Mouse (Mus musculus): ENCODE data around the gene D3Ertd254e.
A peak's percentile ranks its signal among the peaks of the same experiment; 100 is the strongest.
"Not testable (repeated sequence)": the region's sequence is repeated elsewhere in the genome, so short reads cannot be mapped to it uniquely, and the experiment has no call there.

The D3Ertd254e gene

GRCm38 (mm10) chr3:36150934-36151686 lies at the start of gene D3Ertd254e:
TSS of gene D3Ertd254e (plus strand) at chr3:36151017.
- DNase-seq (ENCODE audit: low read depth, low spot score): peak; percentile 98

- DNase-seq (ENCODE audit: low read depth, low spot score): no peak
These were observed 34.7 kb upstream of the D3Ertd254e start for GRCm38 (mm10) chr3:36116076-36116475.

- no peak for DNase-seq (ENCODE audit: low read depth, low spot score)
These were observed 30.9 kb upstream of the D3Ertd254e start for GRCm38 (mm10) chr3:36119684-36120548.

GRCm38 (mm10) chr3:36126176-36126575 lies 24.6 kb upstream of the D3Ertd254e start:
- not testable (repeated sequence) for DNase-seq (ENCODE audit: low read depth, low spot score)

- DNase-seq (ENCODE audit: low read depth, low spot score): no peak
These were observed 14.7 kb upstream of the D3Ertd254e start for GRCm38 (mm10) chr3:36136152-36136551.

GRCm38 (mm10) chr3:36137560-36137959 lies 13.3 kb upstream of the D3Ertd254e start:
- DNase-seq (ENCODE audit: low read depth, low spot score): peak; percentile 24

- DNase-seq (ENCODE audit: low read depth, low spot score): no peak
These were observed 12.6 kb upstream of the D3Ertd254e start for GRCm38 (mm10) chr3:36138171-36138660.

GRCm38 (mm10) chr3:36138996-36139395 lies 11.8 kb upstream of the D3Ertd254e start:
- DNase-seq (ENCODE audit: low read depth, low spot score): no peak

GRCm38 (mm10) chr3:36150537-36150933 lies 282 bp upstream of the D3Ertd254e start:
- no peak for DNase-seq (ENCODE audit: low read depth, low spot score)

- peak; percentile 13 for DNase-seq (ENCODE audit: low read depth, low spot score)
These were observed 4.5 kb downstream of the D3Ertd254e start for GRCm38 (mm10) chr3:36155268-36155667.

- DNase-seq (ENCODE audit: low read depth, low spot score): no peak
These were observed 19.9 kb downstream of the D3Ertd254e start for GRCm38 (mm10) chr3:36170670-36171210.

- peak; percentile 65 for DNase-seq (ENCODE audit: low read depth, low spot score)
These were observed 20.5 kb downstream of the D3Ertd254e start for GRCm38 (mm10) chr3:36171348-36171747.

- no peak for DNase-seq (ENCODE audit: low read depth, low spot score)
These were observed 22.9 kb downstream of the D3Ertd254e start for GRCm38 (mm10) chr3:36173761-36174160.

- DNase-seq (ENCODE audit: low read depth, low spot score): peak; percentile 79
These were observed 30.7 kb downstream of the D3Ertd254e start for GRCm38 (mm10) chr3:36181519-36181918.

- DNase-seq (ENCODE audit: low read depth, low spot score): no peak
These were observed 35.7 kb downstream of the D3Ertd254e start for GRCm38 (mm10) chr3:36186510-36186909.

- DNase-seq (ENCODE audit: low read depth, low spot score): peak; percentile 13
These were observed 38.4 kb downstream of the D3Ertd254e start for GRCm38 (mm10) chr3:36189243-36189642.

- no peak for DNase-seq (ENCODE audit: low read depth, low spot score)
These were observed 50.3 kb downstream of the D3Ertd254e start for GRCm38 (mm10) chr3:36201098-36201497.

- DNase-seq (ENCODE audit: low read depth, low spot score): peak; percentile 83
These were observed 52.1 kb downstream of the D3Ertd254e start for GRCm38 (mm10) chr3:36202932-36203331.

- DNase-seq (ENCODE audit: low read depth, low spot score): no peak
These were observed 56.9 kb downstream of the D3Ertd254e start for GRCm38 (mm10) chr3:36207520-36208264.

GRCm38 (mm10) chr3:36209776-36210555 lies 59.1 kb downstream of the D3Ertd254e start:
- DNase-seq (ENCODE audit: low read depth, low spot score): peak; percentile 82

GRCm38 (mm10) chr3:36210939-36211338 lies 60.1 kb downstream of the D3Ertd254e start:
- DNase-seq (ENCODE audit: low read depth, low spot score): no peak
